Mouse (Mus musculus): ENCODE data around the gene Dyrk1a. TPM values are rescaled to one million over a fixed set of nuclear protein-coding genes. Genes with fewer than 3 reads are reported as not detected.

Gene Dyrk1a
- total RNA-seq (2021), result 100 to 1,000 TPM; 121 to 124 TPM

- peak; percentile 100 for DNase-seq
- intact Hi-C loops (cut with DNase I), result no loop called here
Observed at GRCm38 (mm10) chr16:94569229-94570176, at the start of gene Dyrk1a. TSS of gene Dyrk1a (plus strand) at chr16:94570010.

- DNase-seq, result no peak
- intact Hi-C loops (cut with DNase I), result no loop called here
Observed at GRCm38 (mm10) chr16:94523594-94524377, 46.0 kb upstream of the Dyrk1a start.

GRCm38 (mm10) chr16:94524691-94525090 lies 45.1 kb upstream of the Dyrk1a start:
- DNase-seq, result no peak
- intact Hi-C loops (cut with DNase I), result no loop called here

GRCm38 (mm10) chr16:94525955-94526343 lies 43.9 kb upstream of the Dyrk1a start:
- DNase-seq, result no peak
- intact Hi-C loops (cut with DNase I), result no loop called here

- DNase-seq, result peak; percentile 98
- intact Hi-C loops (cut with DNase I), result no loop called here
Observed at GRCm38 (mm10) chr16:94526344-94527151, 43.3 kb upstream of the Dyrk1a start, which contains the start of gene Vps26c. TSS of gene Vps26c (minus strand) at chr16:94526830.

GRCm38 (mm10) chr16:94527152-94527534 lies 42.7 kb upstream of the Dyrk1a start:
- no peak for DNase-seq
- intact Hi-C loops (cut with DNase I), result no loop called here

GRCm38 (mm10) chr16:94527546-94527945 lies 42.3 kb upstream of the Dyrk1a start:
- intact Hi-C loops (cut with DNase I), result no loop called here
- no peak for DNase-seq

GRCm38 (mm10) chr16:94531268-94531667 lies 38.5 kb upstream of the Dyrk1a start:
- intact Hi-C loops (cut with DNase I), result no loop called here
- no peak for DNase-seq

GRCm38 (mm10) chr16:94533679-94534078 lies 36.1 kb upstream of the Dyrk1a start:
- intact Hi-C loops (cut with DNase I), result no loop called here
- no peak for DNase-seq

GRCm38 (mm10) chr16:94535716-94536115 lies 34.1 kb upstream of the Dyrk1a start:
- DNase-seq, result no peak
- intact Hi-C loops (cut with DNase I), result no loop called here

- intact Hi-C loops (cut with DNase I), result no loop called here
- DNase-seq, result no peak
Observed at GRCm38 (mm10) chr16:94536417-94537158, 33.2 kb upstream of the Dyrk1a start.

GRCm38 (mm10) chr16:94537159-94537527 lies 32.7 kb upstream of the Dyrk1a start:
- intact Hi-C loops (cut with DNase I), result no loop called here
- no peak for DNase-seq

- intact Hi-C loops (cut with DNase I), result no loop called here
- no peak for DNase-seq
Observed at GRCm38 (mm10) chr16:94540140-94540539, 29.7 kb upstream of the Dyrk1a start.

- intact Hi-C loops (cut with DNase I), result no loop called here
- no peak for DNase-seq
Observed at GRCm38 (mm10) chr16:94542898-94543297, 26.9 kb upstream of the Dyrk1a start.

GRCm38 (mm10) chr16:94544540-94545105 lies 25.2 kb upstream of the Dyrk1a start:
- intact Hi-C loops (cut with DNase I), result no loop called here
- no peak for DNase-seq

GRCm38 (mm10) chr16:94545781-94546562 lies 23.8 kb upstream of the Dyrk1a start:
- no peak for DNase-seq
- intact Hi-C loops (cut with DNase I), result no loop called here

GRCm38 (mm10) chr16:94549813-94550212 lies 20.0 kb upstream of the Dyrk1a start:
- intact Hi-C loops (cut with DNase I), result no loop called here
- no peak for DNase-seq

GRCm38 (mm10) chr16:94551934-94552333 lies 17.9 kb upstream of the Dyrk1a start:
- intact Hi-C loops (cut with DNase I), result no loop called here
- peak; percentile 54 for DNase-seq

- no peak for DNase-seq
- intact Hi-C loops (cut with DNase I), result no loop called here
Observed at GRCm38 (mm10) chr16:94555346-94555745, 14.5 kb upstream of the Dyrk1a start.
